1 mouse cellular context compared by ENCODE assay signal in the genomic region with DNA sequence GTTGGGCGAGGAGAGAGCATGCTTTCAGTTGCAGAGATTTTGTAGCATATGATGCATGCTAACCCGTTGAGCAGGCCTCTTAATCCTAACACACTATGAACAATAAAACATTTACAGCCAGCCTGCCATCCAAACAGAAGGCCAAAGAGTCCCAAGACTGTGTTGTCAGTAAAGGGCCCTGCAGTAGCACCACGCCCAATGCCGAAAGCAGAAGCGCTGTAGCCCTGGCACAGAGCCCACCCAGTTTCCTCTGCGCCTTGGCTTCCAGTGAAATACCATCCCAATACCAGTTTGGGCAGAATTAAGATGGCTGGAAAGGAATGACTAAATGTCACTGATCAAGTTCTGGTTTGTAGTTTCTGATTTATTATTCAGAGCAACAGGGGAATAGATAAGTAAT.
TF ChIP-seq lines count a peak whose summit lies in the region.

No protein-coding gene starts in this region.

TF ChIP-seq in MEL, 35 proteins besides CTCF, POLR2A, EP300 and RAD21 (continued from another document):
- no peak for TF ChIP-seq TAL1 (IDR thresholded peaks at IDR 0.05; ENCODE audit: low read length)
